Mouse (Mus musculus): ENCODE measurements around the gene Dgkd.

Dgkd gene

DNA sequence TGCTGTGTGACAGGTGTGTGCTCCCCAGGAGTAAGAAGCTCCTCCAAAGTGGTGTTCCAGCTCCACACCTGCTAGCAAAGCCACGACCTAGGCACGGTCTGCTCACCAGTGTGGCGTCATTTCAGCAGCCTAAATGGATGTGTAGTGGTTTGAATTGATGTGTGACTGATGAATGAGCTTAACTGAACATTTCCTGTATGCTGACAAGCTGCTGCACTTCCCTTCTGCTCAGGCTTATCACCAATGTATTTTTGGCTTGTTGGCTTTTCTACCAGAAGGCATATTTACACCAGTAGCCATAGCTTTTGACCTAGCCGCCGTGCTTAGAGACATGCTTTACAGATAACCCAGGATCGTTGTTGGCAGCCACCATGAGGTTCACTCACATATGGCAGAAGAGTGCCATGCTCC lies 94.6 kb downstream of the Dgkd start:
- DNase-seq = no peak

DNA sequence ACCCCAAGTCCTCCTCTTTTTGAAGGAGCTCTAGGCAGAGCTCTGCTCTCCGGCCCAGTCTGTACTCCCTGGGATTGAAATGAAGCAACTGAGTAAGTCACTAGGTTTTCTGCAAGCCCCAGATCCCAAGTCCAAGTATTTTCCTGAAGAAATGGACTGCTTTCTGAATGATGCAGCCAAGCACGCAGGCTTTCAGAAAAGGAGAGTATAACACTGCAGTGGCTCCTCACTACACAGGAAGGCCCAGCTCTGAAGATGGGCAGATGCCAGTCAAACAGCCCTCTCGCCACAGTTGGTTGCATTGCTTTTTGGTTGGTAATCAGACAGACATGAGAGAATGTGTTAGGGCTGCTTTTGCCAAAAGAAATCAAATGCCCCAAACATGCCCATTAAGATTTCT lies 98.6 kb downstream of the Dgkd start:
- no peak for DNase-seq

DNA sequence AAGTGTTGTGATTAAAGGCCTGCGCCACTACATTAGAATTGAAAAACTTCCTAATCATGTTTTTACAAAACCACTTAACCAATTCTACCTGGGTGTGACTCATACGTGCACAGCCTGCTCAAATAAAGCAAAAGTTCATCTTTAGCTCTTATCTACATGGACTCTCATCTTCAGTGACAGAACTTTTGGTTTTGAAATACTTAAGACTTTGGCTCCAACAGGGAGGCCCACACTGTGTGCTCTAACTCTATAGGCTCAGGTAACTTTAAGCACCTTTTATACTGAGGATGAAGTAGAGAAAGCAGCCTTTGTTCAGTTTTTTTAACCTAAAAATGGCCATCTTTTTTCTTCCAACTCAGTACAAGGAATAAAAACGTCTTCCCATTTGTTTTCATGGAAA lies 100.0 kb downstream of the Dgkd start:
- DNase-seq = no peak

DNA sequence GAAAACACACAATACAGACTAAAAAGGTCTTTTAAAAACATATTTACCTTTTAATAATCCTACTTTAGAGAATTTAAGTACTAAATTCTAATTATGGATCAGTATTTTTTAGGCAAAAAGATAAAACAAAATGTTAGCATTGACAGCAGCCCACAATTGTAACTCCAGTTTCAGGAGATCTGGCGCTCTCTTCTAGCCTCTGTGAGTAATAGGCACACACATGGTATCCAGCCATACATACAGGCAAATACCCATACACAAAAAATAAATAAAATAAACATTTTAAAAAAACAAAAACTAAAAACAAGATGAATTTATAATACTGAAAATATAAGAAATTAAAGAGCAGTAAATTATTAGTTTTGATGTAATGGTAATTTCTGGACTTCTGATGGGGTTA lies 105.8 kb downstream of the Dgkd start:
- no peak for DNase-seq

DNA sequence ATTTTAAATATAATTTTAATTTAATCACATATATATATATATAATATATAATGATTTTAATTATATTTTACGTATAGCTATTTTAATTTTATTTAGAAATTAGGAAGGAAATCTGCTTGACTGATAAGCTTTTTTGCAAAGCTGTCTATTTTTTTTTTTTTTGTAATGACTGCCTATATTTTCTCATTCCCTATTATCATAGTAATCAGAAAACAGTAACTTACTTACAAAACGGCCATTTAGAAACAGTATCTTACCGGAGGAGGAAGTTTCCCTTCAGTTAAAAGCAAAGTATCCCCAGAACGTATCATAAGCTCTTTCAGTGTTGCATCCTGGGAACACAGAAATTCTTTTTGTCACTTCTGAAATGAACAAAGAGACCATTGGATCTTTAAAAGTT lies 106.4 kb downstream of the Dgkd start:
- DNase-seq = no peak

DNA sequence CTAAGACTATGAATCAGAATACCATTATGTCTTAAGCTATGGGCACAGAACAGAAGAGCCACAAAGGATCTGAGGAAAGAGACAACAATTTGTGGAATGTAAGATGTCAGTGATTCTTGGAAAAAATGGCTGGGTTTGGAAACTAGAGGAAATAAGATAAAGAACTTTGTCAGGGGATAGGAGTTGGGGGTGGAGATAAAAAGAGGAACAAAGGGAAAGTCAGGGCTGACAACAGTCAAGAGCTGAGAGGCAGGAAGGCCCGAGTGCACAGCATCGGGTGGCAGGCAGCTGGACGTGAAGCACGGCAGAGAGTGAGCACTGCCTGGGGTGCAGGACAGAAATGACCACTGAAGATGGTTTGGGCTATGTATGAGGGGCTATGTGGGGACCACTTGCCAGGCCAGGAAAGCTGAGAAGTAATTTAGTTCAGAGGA lies 106.9 kb downstream of the Dgkd start:
- DNase-seq = no peak

DNA sequence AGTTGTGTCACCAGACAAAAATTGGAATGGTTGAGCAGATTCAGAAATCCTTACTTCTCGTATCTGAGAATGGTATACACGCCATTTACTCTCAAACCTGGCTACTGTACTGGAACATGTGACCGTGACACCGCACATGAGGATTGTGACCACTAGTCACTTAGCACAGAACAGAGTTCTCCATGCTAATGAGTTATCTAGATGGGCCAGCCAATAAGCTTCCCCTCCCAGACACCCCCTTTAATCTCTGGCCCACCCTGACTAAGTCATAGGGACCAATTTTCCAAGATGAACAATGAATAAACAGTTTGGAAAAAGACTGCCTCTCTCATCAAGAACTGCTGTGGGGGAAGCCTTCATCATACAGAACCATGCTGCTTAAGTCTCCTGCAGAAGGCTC lies 107.7 kb downstream of the Dgkd start:
- no peak for DNase-seq

DNA sequence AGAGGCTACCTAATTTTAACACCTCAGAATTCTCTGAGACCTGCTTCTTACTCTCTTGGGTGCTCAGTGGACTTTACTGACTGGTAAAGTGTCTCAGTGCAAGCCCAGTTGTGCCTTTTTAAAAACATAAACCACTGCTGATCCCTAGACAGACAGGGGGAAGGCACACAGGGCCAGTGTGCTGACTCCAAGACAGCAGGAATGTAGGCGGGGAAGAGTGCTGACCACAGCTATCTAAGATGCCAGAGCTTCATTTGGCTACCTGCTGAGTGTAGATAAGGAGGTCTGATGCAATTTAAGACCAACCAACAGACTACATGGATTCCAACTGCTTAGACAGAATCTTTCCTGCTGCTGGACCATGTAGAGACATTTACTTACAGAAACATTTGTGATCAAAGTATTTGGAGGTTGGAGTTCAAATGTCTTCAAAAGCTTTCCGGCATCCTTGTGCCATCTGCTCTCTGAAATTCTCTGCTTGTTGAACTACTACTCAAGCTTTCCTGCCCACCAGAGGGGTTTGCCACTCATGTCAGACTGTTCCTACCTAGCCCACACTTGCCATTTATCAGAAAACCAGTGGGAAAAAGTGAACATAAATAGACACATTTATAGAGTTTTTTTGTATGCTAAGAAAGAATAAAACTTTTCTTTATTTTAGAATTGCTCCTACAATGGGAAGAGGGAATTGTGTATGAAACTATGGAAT lies 108.5 kb downstream of the Dgkd start:
- DNase-seq = no peak

DNA sequence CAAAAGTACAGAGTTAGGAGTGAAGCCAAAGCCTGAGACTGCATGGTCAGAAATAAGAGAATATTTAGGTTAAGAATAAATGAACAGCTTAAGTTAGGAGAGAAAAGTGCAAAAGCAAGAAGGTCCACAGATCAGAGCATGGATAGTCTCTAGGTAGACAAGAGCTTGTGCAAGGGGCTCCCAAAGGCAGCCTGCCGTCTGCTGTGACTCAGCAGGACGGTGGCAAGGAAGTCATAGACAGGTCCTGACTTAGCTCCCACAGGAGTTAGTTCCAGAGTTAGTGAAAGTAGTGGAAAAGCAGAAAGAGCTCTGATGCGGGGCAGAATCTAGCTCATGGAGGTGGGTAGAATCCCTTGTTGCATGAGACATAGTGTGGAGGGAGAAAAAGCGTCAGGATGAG lies 117.3 kb downstream of the Dgkd start:
- no peak for DNase-seq

DNA sequence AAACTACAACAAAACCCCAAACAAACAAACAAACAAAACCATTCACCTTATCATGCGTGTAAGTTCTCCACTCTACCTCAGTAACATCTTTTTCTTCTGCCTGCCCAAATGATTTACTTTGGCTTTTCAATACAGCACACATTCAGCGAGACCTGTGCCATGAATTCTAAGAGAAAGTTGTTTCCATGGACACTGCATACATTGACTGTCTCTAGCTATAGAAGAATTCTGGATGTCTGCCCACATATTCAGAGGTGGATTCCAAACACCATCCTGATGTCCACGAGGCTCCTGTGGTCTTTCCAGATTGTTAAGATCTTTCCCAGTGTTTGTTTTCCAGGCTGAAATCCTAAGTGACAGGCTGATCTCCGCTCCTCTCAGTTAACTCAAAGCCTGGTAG lies 129.2 kb downstream of the Dgkd start:
- DNase-seq = no peak

DNA sequence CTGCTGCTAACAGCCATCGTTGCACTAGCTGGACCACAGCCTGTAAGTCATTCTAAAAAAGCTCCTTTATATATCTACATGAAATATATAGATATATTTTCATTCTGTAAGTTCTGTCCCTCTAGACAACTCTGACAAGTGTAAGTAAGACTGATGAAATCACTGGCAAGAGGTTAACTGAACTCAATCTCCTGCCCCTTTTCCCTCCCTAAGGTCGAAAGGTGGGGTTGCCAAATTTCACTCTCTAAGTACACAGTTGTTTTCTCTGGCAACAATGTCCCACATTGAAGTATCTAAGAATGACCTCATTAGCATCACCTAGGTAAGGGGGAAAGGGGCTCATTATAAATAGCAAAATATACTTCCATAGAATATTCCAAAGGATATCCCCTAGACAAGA lies 139.6 kb downstream of the Dgkd start:
- DNase-seq = no peak
